Mouse (Mus musculus) CH12.LX (cell line): Measurements from ENCODE around the gene Slc35f6.

Source experiments
- CTCF ChIP-seq, 2 experiments: IDR thresholded peaks in 1 of 2; conservative IDR thresholded peaks in 1 of 2; 2 replicates each; pipeline ENCODE4 v1.5.1; 2011 to 2012; ENCODE audit warnings: low read depth in 2 of 2, low read length in 2 of 2, improper control_type of control experiment in 1 of 2, inconsistent platforms in 1 of 2, mild to moderate bottlenecking in 1 of 2, moderate library complexity in 1 of 2
- EP300 ChIP-seq: IDR thresholded peaks from 2 replicates; pipeline ENCODE4 v1.6.1; 2011; ENCODE audit warnings: low read length, improper control_type of control experiment
- MAFK ChIP-seq: IDR thresholded peaks from 2 replicates; pipeline ENCODE4 v1.6.1; 2011; ENCODE audit warnings: low read length, improper control_type of control experiment; ENCODE audit not compliant: insufficient replicate concordance
- MAX ChIP-seq: IDR thresholded peaks from 2 replicates; pipeline ENCODE4 v1.6.1; 2011; ENCODE audit warnings: low read length, improper control_type of control experiment
- MEF2A ChIP-seq: IDR thresholded peaks from 2 replicates; pipeline ENCODE4 v1.6.1; 2014; ENCODE audit warnings: low read depth, mild to moderate bottlenecking, inconsistent platforms, low read length, improper control_type of control experiment, borderline replicate concordance
- POLR2A ChIP-seq: IDR thresholded peaks from 2 replicates; pipeline ENCODE4 v1.6.1; 2011; ENCODE audit warnings: low read depth, mild to moderate bottlenecking, improper control_type of control experiment, low read length
- USF1 ChIP-seq: IDR thresholded peaks from 2 replicates; pipeline ENCODE4 v1.6.1; 2014; ENCODE audit warnings: low read depth, mild to moderate bottlenecking, inconsistent platforms, low read length, improper control_type of control experiment
- ZC3H11A ChIP-seq: IDR thresholded peaks from 2 replicates; pipeline ENCODE4 v1.6.1; 2012; ENCODE audit warnings: low read depth, mild to moderate bottlenecking, inconsistent platforms, low read length, improper control_type of control experiment
- ZNF384 ChIP-seq: IDR thresholded peaks from 2 replicates; pipeline ENCODE4 v1.6.1; 2012; ENCODE audit warnings: low read depth, low read length, improper control_type of control experiment, inconsistent platforms

- TF ChIP-seq CTCF (conservative IDR thresholded peaks at IDR 0.05 in 1 of 2, IDR thresholded peaks at IDR 0.05 in 1 of 2; ENCODE audit: low read depth in 2 of 2, low read length in 2 of 2) (no peak), MAX (no peak), ZNF384 (no peak), POLR2A (no peak), USF1 (no peak), ZC3H11A (no peak), EP300 (no peak), MAFK (no peak), MEF2A (no peak)
These were observed 34.2 kb downstream of the Slc35f6 start for GRCm38 (mm10) chr5:30681970-30682369.
